Mouse (Mus musculus): ENCODE measurements around the gene Capn2. TPM values are rescaled to one million over a fixed set of nuclear protein-coding genes. Genes with fewer than 3 reads are reported as not detected.

Gene Capn2
- 71.2 and 85.4 TPM in 2 replicates for total RNA-seq (2014; rRNA removed; ENCODE audit: low replicate concordance)
- polyA plus RNA-seq (2015; fragmentation: Nextera tagmentation; extraction: Ambion mirVana): 56.8 and 62.6 TPM in 2 replicates

GRCm38 (mm10) chr1:182516758-182517676 lies at the start of gene Capn2:
Capn2 (minus strand) TSS chr1:182517608.
- Histone ChIP-seq H3K27me3 (ENCODE audit: control insufficient read depth, insufficient read depth, low read length) (no peaks in the 10 kb centered on the region), H3K27ac (ENCODE audit: low read depth) (peak within 1 kb of the TSS; percentile 90), H3K9me3 (replicated peaks; ENCODE audit: control insufficient read depth, low read length) (no peaks in the 10 kb centered on the region), H3K9ac (replicated peaks; ENCODE audit: low read depth, low read length) (peak within 1 kb of the TSS; percentile 93), H3K4me1 (ENCODE audit: control insufficient read depth, insufficient read depth) (peaks cover 54% of the 10 kb centered on the region), H3K4me2 (ENCODE audit: low read depth, low read length) (peak within 1 kb of the TSS; percentile 89), H3K4me3 (ENCODE audit: low read depth, low read length) (peak within 1 kb of the TSS; percentile 85), H3K36me3 (replicated peaks; ENCODE audit: control insufficient read depth, insufficient read depth, low read length) (peaks cover 10% of the 10 kb centered on the region; the same call in 1 of the 2 replicates)
- under 1% methylated on average over 74 of the region's 84 CpGs for WGBS
- ATAC-seq (ENCODE audit: insufficient read depth, low read depth) (peak; percentile 88), DNase-seq (ENCODE audit: low spot score) (peak; percentile 68)
- no peak; the same call in 1 of the 2 replicates for TF ChIP-seq EP300 (IDR thresholded peaks at IDR 0.05; ENCODE audit: low read depth)
- TF ChIP-seq CTCF (IDR thresholded peaks at IDR 0.05; ENCODE audit: low read depth): peak; percentile 71

DNA sequence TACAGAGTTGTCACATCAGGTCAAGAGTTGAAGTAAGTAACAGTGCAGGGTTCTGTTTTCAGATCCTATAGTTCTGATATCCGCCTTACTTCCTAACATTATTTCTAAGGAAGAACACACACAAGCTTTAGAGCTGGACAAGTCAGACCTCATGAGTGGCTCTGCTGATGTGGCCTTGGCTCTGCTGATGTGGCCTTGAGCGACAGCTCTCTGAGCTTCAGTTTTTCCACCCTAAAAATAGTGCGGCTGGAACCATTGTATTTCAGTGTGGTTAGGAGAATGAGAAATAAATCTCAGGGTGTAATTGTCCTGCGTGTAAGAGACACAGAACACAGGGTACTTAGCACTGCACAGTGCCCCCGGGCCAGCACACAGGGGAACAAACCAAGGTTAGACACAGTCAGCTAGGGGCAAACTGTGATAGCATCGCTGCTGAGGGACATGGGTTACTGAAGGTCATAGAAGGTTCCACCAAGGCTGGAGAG lies 48.0 kb upstream of the Capn2 start:
- no peak for DNase-seq (ENCODE audit: low spot score)
- no peaks in the 10 kb centered on the region for H3K9me3 ChIP-seq (replicated peaks; ENCODE audit: control insufficient read depth, low read length)
- no peak overlapping the region for H3K4me3 ChIP-seq (ENCODE audit: low read depth, low read length)
- H3K27me3 ChIP-seq (ENCODE audit: control insufficient read depth, insufficient read depth, low read length): 0 out of 2 replicates have a peak, but pooled peaks cover 4% of the 10 kb centered on the region
- H3K4me1 ChIP-seq (ENCODE audit: control insufficient read depth, insufficient read depth): no peaks in the 10 kb centered on the region
- WGBS: 73% methylated on average over 6 of the region's 6 CpGs
- TF ChIP-seq CTCF (IDR thresholded peaks at IDR 0.05; ENCODE audit: low read depth) (no peak), EP300 (IDR thresholded peaks at IDR 0.05; ENCODE audit: low read depth) (no peak)
- no peak overlapping the region for H3K9ac ChIP-seq (replicated peaks; ENCODE audit: low read depth, low read length)
- no peak overlapping the region for H3K27ac ChIP-seq (ENCODE audit: low read depth)
- H3K36me3 ChIP-seq (replicated peaks; ENCODE audit: control insufficient read depth, insufficient read depth, low read length): no peaks in the 10 kb centered on the region
- no peak for ATAC-seq (ENCODE audit: insufficient read depth, low read depth)
- no peak overlapping the region for H3K4me2 ChIP-seq (ENCODE audit: low read depth, low read length)

DNA sequence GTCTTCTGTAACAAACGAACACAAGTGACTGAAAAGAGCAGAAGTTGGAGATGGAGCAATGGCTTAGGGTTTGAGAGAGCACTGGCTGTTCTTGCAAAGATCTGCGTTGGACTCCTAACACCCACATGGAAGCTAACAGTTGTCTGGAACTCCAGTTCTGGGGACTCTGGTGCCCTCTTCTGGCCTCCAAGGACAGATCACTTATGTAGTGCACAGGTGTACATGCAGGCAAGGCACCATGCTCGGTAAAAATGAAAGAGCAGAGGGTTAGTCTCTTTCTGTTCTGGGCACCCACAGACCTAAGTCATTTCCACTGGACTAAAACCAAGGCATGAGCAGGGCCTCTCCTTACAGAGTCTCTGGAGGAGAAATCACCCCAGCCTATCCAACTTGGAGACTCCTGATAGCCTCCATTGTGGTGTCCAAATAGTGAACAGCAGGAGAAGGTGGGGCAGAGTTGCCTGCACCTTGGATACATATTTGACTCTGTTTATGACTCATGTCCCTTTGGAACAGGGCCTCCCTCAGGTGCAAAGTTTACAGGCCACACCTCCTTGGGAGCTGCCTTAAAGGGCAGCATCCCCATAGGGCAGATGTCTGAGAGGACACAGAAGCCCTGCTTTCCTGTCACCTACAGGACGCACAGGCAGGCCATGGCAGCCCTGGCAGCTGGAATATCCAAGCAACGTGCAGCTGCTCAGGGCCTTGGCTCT lies 47.2 kb upstream of the Capn2 start, which contains the start of gene Capn8:
Gene Capn8, plus strand, starts transcription at position 600 of the 713 bp plus-strand sequence.
- no peak within 1 kb of the TSS for H3K27ac ChIP-seq (ENCODE audit: low read depth)
- no peaks in the 10 kb centered on the region for H3K36me3 ChIP-seq (replicated peaks; ENCODE audit: control insufficient read depth, insufficient read depth, low read length)
- 72% methylated on average over 5 of the region's 5 CpGs for WGBS
- no peak within 1 kb of the TSS for H3K9ac ChIP-seq (replicated peaks; ENCODE audit: low read depth, low read length)
- H3K4me1 ChIP-seq (ENCODE audit: control insufficient read depth, insufficient read depth): no peaks in the 10 kb centered on the region
- no peak for ATAC-seq (ENCODE audit: insufficient read depth, low read depth)
- DNase-seq (ENCODE audit: low spot score): no peak
- H3K27me3 ChIP-seq (ENCODE audit: control insufficient read depth, insufficient read depth, low read length): 0 out of 2 replicates have a peak, but pooled peaks cover 4% of the 10 kb centered on the region
- H3K4me3 ChIP-seq (ENCODE audit: low read depth, low read length): no peak within 1 kb of the TSS
- H3K9me3 ChIP-seq (replicated peaks; ENCODE audit: control insufficient read depth, low read length): no peaks in the 10 kb centered on the region
- no peak within 1 kb of the TSS for H3K4me2 ChIP-seq (ENCODE audit: low read depth, low read length)
- TF ChIP-seq EP300 (IDR thresholded peaks at IDR 0.05; ENCODE audit: low read depth): no peak
- peak; percentile 17; the same call in 1 of the 2 replicates for TF ChIP-seq CTCF (IDR thresholded peaks at IDR 0.05; ENCODE audit: low read depth)

- H3K4me2 ChIP-seq (ENCODE audit: low read depth, low read length): no peak overlapping the region
- no peak for DNase-seq (ENCODE audit: low spot score)
These were observed 45.4 kb upstream of the Capn2 start for GRCm38 (mm10) chr1:182562576-182563370.

More at GRCm38 (mm10) chr1:182562576-182563370, 45.4 kb upstream of the Capn2 start:
- no peaks in the 10 kb centered on the region for H3K4me1 ChIP-seq (ENCODE audit: control insufficient read depth, insufficient read depth)
- H3K9me3 ChIP-seq (replicated peaks; ENCODE audit: control insufficient read depth, low read length): no peaks in the 10 kb centered on the region
- H3K27ac ChIP-seq (ENCODE audit: low read depth): no peak overlapping the region
- ATAC-seq (ENCODE audit: insufficient read depth, low read depth): peak; percentile 19; the same call in 1 of the 2 replicates
- no peak overlapping the region for H3K4me3 ChIP-seq (ENCODE audit: low read depth, low read length)
- H3K27me3 ChIP-seq (ENCODE audit: control insufficient read depth, insufficient read depth, low read length): 0 out of 2 replicates have a peak, but pooled peaks cover 4% of the 10 kb centered on the region
- H3K9ac ChIP-seq (replicated peaks; ENCODE audit: low read depth, low read length): no peak overlapping the region
- H3K36me3 ChIP-seq (replicated peaks; ENCODE audit: control insufficient read depth, insufficient read depth, low read length): no peaks in the 10 kb centered on the region
- 52% methylated on average over 16 of the region's 16 CpGs for WGBS
- TF ChIP-seq EP300 (IDR thresholded peaks at IDR 0.05; ENCODE audit: low read depth) (no peak), CTCF (IDR thresholded peaks at IDR 0.05; ENCODE audit: low read depth) (no peak)
